Mouse (Mus musculus): Measurements from ENCODE around the gene Hs2st1.

DNA sequence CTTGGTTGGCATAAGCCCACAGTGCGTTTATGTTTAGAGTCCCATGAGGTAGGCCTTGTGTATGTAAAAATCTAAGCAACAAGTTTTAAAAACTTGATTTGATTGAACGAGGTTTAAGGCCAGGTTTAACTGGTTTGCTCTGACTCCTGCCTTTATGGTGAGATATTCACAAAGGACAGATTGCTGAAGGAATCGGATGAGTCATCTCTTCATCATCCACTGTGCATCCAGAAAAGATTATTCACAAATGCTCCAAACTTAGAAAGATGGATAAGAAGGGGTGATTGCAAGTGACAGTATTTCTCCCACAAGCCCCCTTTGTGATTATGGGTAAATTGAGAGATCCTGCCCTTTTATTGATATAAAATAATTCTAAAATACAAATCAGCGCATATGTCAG, 8.9 kb upstream of the Hs2st1 start:
- TF ChIP-seq POLR2A (IDR thresholded peaks at IDR 0.05; ENCODE audit: extremely low read depth, insufficient read depth, low read length) (no peak), CTCF (IDR thresholded peaks at IDR 0.05; ENCODE audit: extremely low read depth, insufficient read depth, low read length) (no peak)
